In the genomic region with DNA sequence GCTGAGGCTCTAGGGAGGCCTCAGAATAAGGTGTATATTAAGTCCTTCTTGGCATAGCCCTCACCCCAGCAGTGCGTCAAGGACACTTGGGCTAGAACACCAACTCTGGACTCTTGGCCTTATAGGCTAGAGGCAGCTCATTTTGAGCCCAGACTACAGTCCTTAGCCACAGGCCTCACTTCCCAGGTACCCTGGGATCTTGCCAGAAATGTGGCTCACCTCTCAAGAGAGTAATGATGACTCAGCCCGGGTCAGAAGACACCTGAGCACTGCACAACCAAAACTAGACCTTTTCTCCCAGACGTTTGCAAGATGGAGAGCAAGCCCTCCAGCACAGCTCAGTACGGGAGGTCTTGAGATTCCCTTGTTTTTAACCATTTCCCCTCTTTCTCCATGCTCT, we compare ENCODE assay signal across 23 mouse cellular contexts. TPM values are rescaled to one million over a fixed set of nuclear protein-coding genes. Genes with fewer than 3 reads are reported as not detected.
DNase-seq lines count a peak whose midpoint lies in the region; ATAC-seq lines count a peak whose summit lies in the region.
"Had no signal": no experiment of that assay in that cellular context is flagged by ENCODE, and none has a peak within 500 bp of the region (broad histone marks: within the 10 kb centered on the region; RNA-seq: fewer than 3 reads in every experiment).

No protein-coding gene starts in this region.

- peak; percentile 32 to 57 for DNase-seq in kidney, postnatal 36 days
- no peak for DNase-seq in kidney, adult 9 months
- peak; percentile 36 for DNase-seq in cerebellum, adult 11-12 months
- peak; percentile 24 for DNase-seq in cerebellum, adult 8-10 months
- DNase-seq in cerebellum, postnatal 25 days: peak; percentile 38 to 57
- DNase-seq in frontal cortex, postnatal 36 days (ENCODE audit: low spot score in 2 of 2): no peak
- DNase-seq: adrenal gland, postnatal 25 days; forebrain, postnatal 0 days; gastrocnemius, postnatal 14 days; heart, postnatal 36 days; kidney, postnatal 14 days; left cerebral cortex, postnatal 4 days; liver; lung, adult 2 months; lung, postnatal 14 days; right cerebral cortex, adult 18-20 months; spleen, adult 18-20 months; thymus, adult 18-20 months; thymus, postnatal 25 days had no signal

- no peak for ATAC-seq in erythroblast, adult 5-6 weeks (replicated peaks; ENCODE audit: low FRiP score, poor library complexity, severe bottlenecking)
- ATAC-seq: CD4-positive, CD25-positive, alpha-beta regulatory T cell, adult 4 months; forebrain, postnatal 0 days; hindbrain, postnatal 0 days; midbrain, embryonic 16.5 days had no signal

RNA-seq across cellular contexts. Expression of gene Gadd45a, which starts 52.9 kb away (rescaled TPM):
- total RNA-seq in erythroblast, adult 5-6 weeks (2015; ENCODE audit: low replicate concordance): 401 and 415 TPM in 2 replicates
- total RNA-seq in erythroblast, adult 5-6 weeks (2017; ENCODE audit: low replicate concordance): 648 and 695 TPM in 2 replicates

Comparison
In these comparisons a context has a peak if more than half of its experiments do, and no peak if none do; other contexts are left out.
1. DNase-seq: peak in kidney, postnatal 36 days (2 of 2), cerebellum, adult 11-12 months (single experiment), cerebellum, adult 8-10 months (single experiment) and cerebellum, postnatal 25 days (2 of 2); none in kidney, adult 9 months (single experiment) and frontal cortex, postnatal 36 days (0 of 2).